Mouse (Mus musculus): ENCODE measurements around the gene Foxj1. TPM values are rescaled to one million over a fixed set of nuclear protein-coding genes. Genes with fewer than 3 reads are reported as not detected.

The Foxj1 gene
- total RNA-seq, 2 experiments from 2014 or later, result not detected

Other genes starting within 250 kb of the Foxj1 start
- 10 to 100 TPM; 96.6 to 99.5 TPM for gene Wbp2, start 248.4 kb downstream of the Foxj1 start, total RNA-seq (2021)
- 10 to 100 TPM; 43.3 to 49.7 TPM for gene Trim47, start 208.2 kb downstream of the Foxj1 start, total RNA-seq (2021)
- gene Trim65, start 204.3 kb downstream of the Foxj1 start, total RNA-seq (2021), result 1 to 10 TPM; 5.4 to 6.3 TPM
- 10 to 100 TPM; 55.9 to 56.8 TPM for gene Mrpl38, start 196.5 kb downstream of the Foxj1 start, total RNA-seq (2021)
- gene Fbf1, start 167.2 kb downstream of the Foxj1 start, total RNA-seq (2021), result 10 to 100 TPM; 17.4 to 17.7 TPM
- 10 to 100 TPM; 29.7 to 34.0 TPM for gene Ten1, start 136.5 kb downstream of the Foxj1 start, total RNA-seq (2021)
- gene Acox1, start 136.4 kb downstream of the Foxj1 start, total RNA-seq (2021), result 10 to 100 TPM; 92.5 to 99.9 TPM
- gene Evpl, start 97.3 kb downstream of the Foxj1 start, total RNA-seq (2021), result 1 to 10 TPM; 1.2 TPM
- gene Srp68, start 61.2 kb downstream of the Foxj1 start, total RNA-seq (2021), result 10 to 100 TPM; 58.7 to 59.8 TPM
- not detected for gene Galr2, start 54.5 kb downstream of the Foxj1 start, total RNA-seq (2021)
- gene Exoc7, start 28.2 kb downstream of the Foxj1 start, total RNA-seq (2021), result 10 to 100 TPM; 61.0 to 65.9 TPM
- 10 to 100 TPM; 10.0 TPM for gene Rnf157, start 77.6 kb upstream of the Foxj1 start, total RNA-seq (2021)
- 10 to 100 TPM; 47.2 to 49.4 TPM for gene Ubald2, start 98.7 kb upstream of the Foxj1 start, total RNA-seq (2021)
- gene Qrich2, start 130.8 kb upstream of the Foxj1 start, total RNA-seq (2021), result not detected
- gene Prpsap1, start 158.8 kb upstream of the Foxj1 start, total RNA-seq (2021), result 10 to 100 TPM; 45.3 to 45.8 TPM
- gene Sphk1, start 195.5 kb upstream of the Foxj1 start, total RNA-seq (2021), result 1 to 10 TPM; 2.5 to 3.9 TPM
- 10 to 100 TPM; 28.5 to 33.7 TPM for gene Ube2o, start 246.0 kb upstream of the Foxj1 start, total RNA-seq (2021)

Data from heart, postnatal 10 days (tissue).